Mouse (Mus musculus) macrophage (primary cell): ENCODE data around the gene Usp27x. TPM values are rescaled to one million over a fixed set of nuclear protein-coding genes. Genes with fewer than 3 reads are reported as not detected.

ENCODE experiments used
- H3K27ac ChIP-seq: fragments of 350-480 bp; formaldehyde crosslinking; 2 replicates; pipeline ENCODE4 v1.9.0; 2021
- H3K36me3 ChIP-seq: fragments of 350-480 bp; formaldehyde crosslinking; 2 replicates; pipeline ENCODE4 v1.9.0; 2021; ENCODE audit errors: inconsistent target
- H3K4me3 ChIP-seq: fragments of 350-480 bp; formaldehyde crosslinking; 2 replicates; pipeline ENCODE4 v1.9.0; 2021; ENCODE audit errors: inconsistent target
- H3K79me2 ChIP-seq: fragments of 350-480 bp; formaldehyde crosslinking; 2 replicates; pipeline ENCODE4 v1.9.0; 2021; ENCODE audit errors: inconsistent target
- WGBS: methylation state at CpG from one replicate; pipeline ENCODE4 v1.1.7; 2026; ENCODE audit warnings: inconsistent platforms; ENCODE audit not compliant: missing documents; 5-methylcytosine and 5-hydroxymethylcytosine counted together
- polyA plus RNA-seq: library from polyadenylated mRNA; stranded (reverse); fragments of 250-400 nt; gene quantifications from 3 replicates; pipeline ENCODE4 v1.2.4, GENCODE M21; 2018; ENCODE audit warnings: inconsistent platforms
- total RNA-seq, 78 experiments: library from RNA; depleted of rRNA; stranded (reverse); fragments of 250-400 nt; gene quantifications; 1 replicate in 9 of 78; 2 replicates in 24 of 78; 3 replicates in 43 of 78; 4 replicates in 2 of 78; pipeline ENCODE4 v1.2.4; 2018; ENCODE audit warnings: inconsistent platforms in 56 of 78

Usp27x gene
- 1 to 10 TPM; 1.3 to 5.9 (median 2.2) TPM for total RNA-seq (2018; cell fraction: chromatin; rRNA removed)
- total RNA-seq (2018; cell fraction: cytosol; rRNA removed), result 1 to 10 TPM; 1.4 to 4.8 (median 1.9) TPM
- 1 to 10 TPM; 1.3 to 7.7 (median 2.7) TPM for total RNA-seq (2018; cell fraction: nucleus; rRNA removed)
- polyA plus RNA-seq, result 1.3 to 1.8 TPM (median 1.5 TPM) in 3 replicates

GRCm38 (mm10) chrX:7375716-7376480 is at the start of gene Usp27x:
Gene Usp27x, minus strand, starts transcription at chrX:7375830.
- Histone ChIP-seq H3K27ac (peak within 1 kb of the TSS; percentile 28; the same call in 1 of the 2 replicates), H3K79me2 (no peaks in the 10 kb centered on the region), H3K36me3 (no peaks in the 10 kb centered on the region), H3K4me3 (peak within 1 kb of the TSS; percentile 29)
- 25% methylated on average over 32 of the region's 51 CpGs for WGBS

- 12% methylated on average over 19 of the region's 26 CpGs for WGBS
- no peaks in the 10 kb centered on the region for H3K79me2 ChIP-seq
- no peak overlapping the region for H3K27ac ChIP-seq
- no peaks in the 10 kb centered on the region for H3K36me3 ChIP-seq
- peak overlapping the region; percentile 28 for H3K4me3 ChIP-seq
These were observed 47.1 kb upstream of the Usp27x start for GRCm38 (mm10) chrX:7422691-7423111.

- Histone ChIP-seq H3K79me2 (no peaks in the 10 kb centered on the region), H3K36me3 (no peaks in the 10 kb centered on the region), H3K4me3 (peak overlapping the region; percentile 28; the same call in 1 of the 2 replicates), H3K27ac (no peak overlapping the region)
- 69% methylated on average over 6 of the region's 6 CpGs for whole genome bisulfite sequencing
These were observed 46.5 kb upstream of the Usp27x start for GRCm38 (mm10) chrX:7422166-7422565.

- Histone ChIP-seq H3K79me2 (no peaks in the 10 kb centered on the region), H3K36me3 (no peaks in the 10 kb centered on the region), H3K27ac (no peak overlapping the region), H3K4me3 (no peak overlapping the region)
- 43% methylated on average over 2 of the region's 3 CpGs for WGBS
These were observed 45.4 kb upstream of the Usp27x start for GRCm38 (mm10) chrX:7421016-7421415.

- Histone ChIP-seq H3K4me3 (no peak overlapping the region), H3K36me3 (no peaks in the 10 kb centered on the region), H3K79me2 (no peaks in the 10 kb centered on the region), H3K27ac (no peak overlapping the region)
- 86% methylated on average over 12 of the region's 12 CpGs for WGBS
These were observed 40.7 kb upstream of the Usp27x start for GRCm38 (mm10) chrX:7416178-7416871.

- no peak overlapping the region for H3K27ac ChIP-seq
- WGBS, result 93% methylated on average over 6 of the region's 6 CpGs
- no peak overlapping the region for H3K4me3 ChIP-seq
- no peaks in the 10 kb centered on the region for H3K36me3 ChIP-seq
- H3K79me2 ChIP-seq, result no peaks in the 10 kb centered on the region
These were observed 39.7 kb upstream of the Usp27x start for GRCm38 (mm10) chrX:7415308-7415707.

GRCm38 (mm10) chrX:7412239-7413033 is 36.8 kb upstream of the Usp27x start:
- Histone ChIP-seq H3K4me3 (no peak overlapping the region), H3K79me2 (no peaks in the 10 kb centered on the region), H3K36me3 (no peaks in the 10 kb centered on the region), H3K27ac (no peak overlapping the region)
- 92% methylated on average over 16 of the region's 16 CpGs for WGBS

- Histone ChIP-seq H3K36me3 (no peaks in the 10 kb centered on the region), H3K27ac (peak overlapping the region; percentile 28; the same call in 1 of the 2 replicates), H3K79me2 (no peaks in the 10 kb centered on the region), H3K4me3 (peak overlapping the region; percentile 29)
- WGBS, result 54% methylated on average over 4 of the region's 4 CpGs
These were observed 956 bp upstream of the Usp27x start for GRCm38 (mm10) chrX:7376586-7376985.

GRCm38 (mm10) chrX:7375322-7375715 is 311 bp downstream of the Usp27x start:
- H3K79me2 ChIP-seq, result no peaks in the 10 kb centered on the region
- no peak overlapping the region; the same call in 1 of the 2 replicates for H3K4me3 ChIP-seq
- WGBS, result 25% methylated on average over 11 of the region's 40 CpGs
- H3K36me3 ChIP-seq, result no peaks in the 10 kb centered on the region
- H3K27ac ChIP-seq, result no peak overlapping the region

GRCm38 (mm10) chrX:7325455-7325854 is 50.2 kb downstream of the Usp27x start:
- no peak overlapping the region for H3K4me3 ChIP-seq
- H3K27ac ChIP-seq, result no peak overlapping the region
- 64% methylated on average over 2 of the region's 2 CpGs for WGBS
- H3K36me3 ChIP-seq, result no peaks in the 10 kb centered on the region
- H3K79me2 ChIP-seq, result no peaks in the 10 kb centered on the region

- Histone ChIP-seq H3K27ac (no peak overlapping the region), H3K36me3 (no peaks in the 10 kb centered on the region), H3K4me3 (no peak overlapping the region), H3K79me2 (peaks cover 11% of the 10 kb centered on the region; the same call in 1 of the 2 replicates)
- WGBS, result 12% methylated on average over 6 of the region's 7 CpGs
These were observed 53.3 kb downstream of the Usp27x start for GRCm38 (mm10) chrX:7322288-7322687.
